Mouse (Mus musculus): Measurements from ENCODE around the gene Wdr11.

GRCm38 (mm10) chr7:129680534-129681210 lies 89.0 kb downstream of the Wdr11 start:
- TF ChIP-seq CTCF (IDR thresholded peaks at IDR 0.05; ENCODE audit: control insufficient read depth, insufficient read depth, insufficient replicate concordance, low read depth, low read length) (no peak), POLR2A (IDR thresholded peaks at IDR 0.05; ENCODE audit: control insufficient read depth, low read depth, low read length) (no peak)
